Comparison of ENCODE assay signal across 25 mouse cellular contexts in genomic region chr3:82385091-82385490, GRCm38 (mm10). TPM values are rescaled to one million over a fixed set of nuclear protein-coding genes. Genes with fewer than 3 reads are reported as not detected.
A peak's percentile ranks its signal among the peaks of the same experiment; 100 is the strongest.
DNase-seq lines count a peak whose midpoint lies in the region; ATAC-seq and TF ChIP-seq lines count a peak whose summit lies in the region.
"Had no signal": no experiment of that assay in that cellular context is flagged by ENCODE, and none has a peak within 500 bp of the region (broad histone marks: within the 10 kb centered on the region; RNA-seq: fewer than 3 reads in every experiment).

No protein-coding gene starts in this region.

- H3K27ac ChIP-seq in layer of hippocampus, adult 2 months = peak overlapping the region; percentile 74
- no peak overlapping the region for H3K27ac ChIP-seq in hindbrain, embryonic 16.5 days (ENCODE audit: low read depth, low read length)
- H3K27ac ChIP-seq: forebrain, embryonic 10.5 days; forebrain, embryonic 13.5 days; heart, adult 2 months; heart, embryonic 10.5 days; heart, embryonic 13.5 days; hindbrain, embryonic 14.5 days had no signal

- no peaks in the 10 kb centered on the region for H3K27me3 ChIP-seq in hindbrain, embryonic 16.5 days (replicated peaks; ENCODE audit: control insufficient read depth, insufficient read depth, low read length)
- H3K27me3 ChIP-seq: forebrain, embryonic 13.5 days; heart, embryonic 13.5 days had no signal

- no peak overlapping the region for H3K4me3 ChIP-seq in layer of hippocampus, adult 2 months
- no peak overlapping the region for H3K4me3 ChIP-seq in hindbrain, embryonic 16.5 days (ENCODE audit: low read length)
- H3K4me3 ChIP-seq: forebrain, embryonic 10.5 days; forebrain, embryonic 13.5 days; heart, adult 2 months; heart, embryonic 10.5 days; heart, embryonic 13.5 days had no signal

- no peak overlapping the region for H3K4me2 ChIP-seq in hindbrain, embryonic 16.5 days (ENCODE audit: low read length)
- H3K4me2 ChIP-seq: forebrain, embryonic 13.5 days; heart, embryonic 13.5 days; hindbrain, embryonic 14.5 days had no signal

- no peak for ATAC-seq in hindbrain, embryonic 16.5 days
- ATAC-seq: forebrain, embryonic 13.5 days; forebrain, embryonic 16.5 days; intestine, postnatal 0 days had no signal

- no peak overlapping the region for H3K9ac ChIP-seq in hindbrain, embryonic 16.5 days (ENCODE audit: low read depth, low read length)
- H3K9ac ChIP-seq: forebrain, embryonic 13.5 days; heart, embryonic 13.5 days; hindbrain, embryonic 14.5 days had no signal

- DNase-seq in embryo, embryonic 10 days (ENCODE audit: low spot score) = peak; percentile 12
- DNase-seq in embryo, embryonic 11 days = no peak
- no peak for DNase-seq in layer of hippocampus, adult 2 months (ENCODE audit: low spot score in 2 of 2)
- DNase-seq in layer of hippocampus, postnatal 25 days (ENCODE audit: extremely low spot score in 1 of 2, low spot score in 1 of 2) = no peak
- DNase-seq in ZHBTc4 (ENCODE audit: low read depth, low spot score) = peak; percentile 73
- DNase-seq: adrenal gland, adult 8-10 months; adrenal gland, postnatal 25 days; cerebellum, adult 11-12 months; cerebellum, adult 8-10 months; cerebellum, postnatal 10 days; cerebellum, postnatal 36 days; gastrocnemius, postnatal 10 days; gastrocnemius, postnatal 36 days; heart, adult 2 months; heart, postnatal 14 days; heart, postnatal 4 days; kidney, adult 2 months had no signal

- peaks cover 29% of the 10 kb centered on the region for H3K36me3 ChIP-seq in hindbrain, embryonic 16.5 days (ENCODE audit: control insufficient read depth, insufficient read depth, low read length)

- no peaks in the 10 kb centered on the region for H3K9me3 ChIP-seq in hindbrain, embryonic 16.5 days (ENCODE audit: control insufficient read depth, low read length)
- H3K9me3 ChIP-seq: forebrain, embryonic 10.5 days; forebrain, embryonic 13.5 days; heart, embryonic 10.5 days; heart, embryonic 13.5 days had no signal

- no peaks in the 10 kb centered on the region for H3K4me1 ChIP-seq in hindbrain, embryonic 16.5 days (ENCODE audit: control insufficient read depth, insufficient read depth, low read depth, low read length)
- H3K4me1 ChIP-seq: forebrain, embryonic 13.5 days; heart, embryonic 10.5 days; heart, embryonic 13.5 days had no signal

- WGBS in hindbrain, embryonic 16.5 days = 84% methylated on average over 8 of the region's 8 CpGs

- TF ChIP-seq CTCF in layer of hippocampus, adult 2 months (conservative IDR thresholded peaks at IDR 0.05) = peak; percentile 16; the same call in 1 of the 2 replicates

RNA-seq across cellular contexts. Expression of gene Map9, which starts 27.2 kb away (rescaled TPM):
- 10 to 100 TPM; 73.7 to 81.2 TPM for total RNA-seq in layer of hippocampus, adult 2 months (2021)
- 10 to 100 TPM; 77.5 to 85.6 TPM for total RNA-seq in layer of hippocampus, postnatal 25 days (2021)
- 108 and 122 TPM in 2 replicates for polyA plus RNA-seq in hindbrain, embryonic 16.5 days (2015; fragmentation: Nextera tagmentation; extraction: Ambion mirVana)

Comparison
In these comparisons a context has a peak if more than half of its experiments do, and no peak if none do; other contexts are left out.
1. DNase-seq: peak in embryo, embryonic 10 days (single experiment) and ZHBTc4 (single experiment); none in embryo, embryonic 11 days (single experiment), layer of hippocampus, adult 2 months (0 of 2) and layer of hippocampus, postnatal 25 days (0 of 2).